Mouse (Mus musculus) hindbrain, postnatal 0 days (tissue): ENCODE measurements around the gene Ush2a. TPM values are rescaled to one million over a fixed set of nuclear protein-coding genes. Genes with fewer than 3 reads are reported as not detected.

Experiments
- ATAC-seq: fragments of 200-750 bp; cut with Nextera tagmentation; 2 replicates; pipeline ENCODE4 v1.8.0; 2017; ENCODE audit warnings: mild to moderate bottlenecking, moderate TSS enrichment, moderate library complexity
- DNase-seq: peaks from one replicate; pipeline ENCODE4 v3.0.0-alpha.2; 2015; ENCODE audit warnings: low spot score
- H3K27ac ChIP-seq: fragments of 300-500 bp; sonication (generic); 2 replicates; pipeline ENCODE4 v1.5.1; 2014; ENCODE audit warnings: mild to moderate bottlenecking
- H3K27me3 ChIP-seq: fragments of 300-500 bp; sonication (generic); 2 replicates; pipeline ENCODE4 v1.6.1; 2014; ENCODE audit warnings: low read length, mixed read lengths; ENCODE audit not compliant: insufficient read depth
- H3K36me3 ChIP-seq: fragments of 300-500 bp; sonication (generic); 2 replicates; pipeline ENCODE4 v1.6.1; 2014; ENCODE audit warnings: low read length, mixed read lengths; ENCODE audit not compliant: insufficient read depth
- H3K4me1 ChIP-seq: fragments of 300-500 bp; sonication (generic); 2 replicates; pipeline ENCODE4 v1.6.1; 2014; ENCODE audit warnings: antibody characterized with exemption, low read length, mixed read lengths; ENCODE audit not compliant: insufficient read depth
- H3K4me2 ChIP-seq: fragments of 300-500 bp; sonication (generic); 2 replicates; pipeline ENCODE4 v1.6.1; 2014; ENCODE audit warnings: low read depth, mild to moderate bottlenecking, low read length, moderate library complexity, mixed read lengths
- H3K4me3 ChIP-seq: fragments of 300-500 bp; sonication (generic); 2 replicates; pipeline ENCODE4 v1.5.1; 2014; ENCODE audit warnings: low read length
- H3K9ac ChIP-seq: fragments of 300-500 bp; sonication (generic); replicated peaks from 2 replicates; pipeline ENCODE4 v1.6.1; 2014; ENCODE audit warnings: mild to moderate bottlenecking, low read length, moderate library complexity, mixed read lengths
- H3K9me3 ChIP-seq: fragments of 300-500 bp; sonication (generic); 2 replicates; pipeline ENCODE4 v1.6.1; 2016; ENCODE audit warnings: low read length, mixed read lengths
- CTCF ChIP-seq: IDR thresholded peaks from 2 replicates; pipeline ENCODE4 v1.5.1; 2016; ENCODE audit warnings: antibody characterized with exemption, control low read depth, low read depth
- WGBS: fragments of 180-500 bp; shearing (Covaris S2); extraction: QIAGEN DNeasy Blood & Tissue Kit; methylation state at CpG from one replicate; pipeline ENCODE4 v1.1.7; 2014; 5-methylcytosine and 5-hydroxymethylcytosine counted together
- polyA plus RNA-seq: library from polyadenylated mRNA; unstranded; fragments of >200 nt; fragmentation: Nextera tagmentation; extraction: Ambion mirVana; gene quantifications from 2 replicates; pipeline ENCODE4 v1.2.1, GENCODE M21; 2015
- total RNA-seq: library from RNA; depleted of rRNA; stranded (reverse); fragments of >200 nt; gene quantifications from 2 replicates; pipeline ENCODE4 v1.2.3, GENCODE M21; 2014

Gene Ush2a
- total and polyA plus RNA-seq, 2 experiments from 2014 or later: 0.44 to 1.5 TPM

GRCm38 (mm10) chr1:188847242-188847641 is 585.4 kb downstream of the Ush2a start:
- H3K4me1 ChIP-seq: no peaks in the 10 kb centered on the region
- 93% methylated on average over 6 of the region's 6 CpGs for WGBS
- no peak overlapping the region for H3K9ac ChIP-seq
- no peak for TF ChIP-seq CTCF
- H3K9me3 ChIP-seq: no peaks in the 10 kb centered on the region
- DNase-seq: no peak
- no peak for ATAC-seq
- H3K36me3 ChIP-seq: no peaks in the 10 kb centered on the region
- no peak overlapping the region for H3K4me2 ChIP-seq
- no peak overlapping the region for H3K27ac ChIP-seq
- H3K4me3 ChIP-seq: no peak overlapping the region
- no peaks in the 10 kb centered on the region for H3K27me3 ChIP-seq

GRCm38 (mm10) chr1:188852776-188853175 is 591.0 kb downstream of the Ush2a start:
- Histone ChIP-seq H3K4me1 (no peaks in the 10 kb centered on the region), H3K36me3 (no peaks in the 10 kb centered on the region), H3K4me3 (no peak overlapping the region), H3K27ac (no peak overlapping the region), H3K27me3 (no peaks in the 10 kb centered on the region), H3K9ac (no peak overlapping the region), H3K9me3 (no peaks in the 10 kb centered on the region), H3K4me2 (no peak overlapping the region)
- DNase-seq: no peak
- 67% methylated on average over 5 of the region's 5 CpGs for WGBS
- no peak for TF ChIP-seq CTCF
- no peak for ATAC-seq

- Histone ChIP-seq H3K9me3 (no peaks in the 10 kb centered on the region), H3K9ac (no peak overlapping the region), H3K36me3 (no peaks in the 10 kb centered on the region), H3K4me2 (no peak overlapping the region), H3K4me3 (no peak overlapping the region), H3K4me1 (no peaks in the 10 kb centered on the region), H3K27me3 (no peaks in the 10 kb centered on the region), H3K27ac (no peak overlapping the region)
- TF ChIP-seq CTCF: no peak
- no peak for ATAC-seq
- no peak for DNase-seq
These were observed 592.4 kb downstream of the Ush2a start for GRCm38 (mm10) chr1:188854240-188854639.

- Histone ChIP-seq H3K9me3 (no peaks in the 10 kb centered on the region), H3K4me3 (no peak overlapping the region), H3K27ac (no peak overlapping the region), H3K9ac (no peak overlapping the region), H3K27me3 (no peaks in the 10 kb centered on the region), H3K4me1 (no peaks in the 10 kb centered on the region), H3K36me3 (no peaks in the 10 kb centered on the region), H3K4me2 (no peak overlapping the region)
- DNase-seq (no peak), ATAC-seq (no peak)
- 99% methylated on average over 2 of the region's 2 CpGs for WGBS
- TF ChIP-seq CTCF: peak; percentile 10; the same call in 1 of the 2 replicates
These were observed 593.2 kb downstream of the Ush2a start for GRCm38 (mm10) chr1:188855034-188855433.

GRCm38 (mm10) chr1:188859718-188860117 is 597.9 kb downstream of the Ush2a start:
- H3K9me3 ChIP-seq: no peaks in the 10 kb centered on the region
- 94% methylated on average over 5 of the region's 5 CpGs for WGBS
- no peak overlapping the region for H3K4me2 ChIP-seq
- H3K36me3 ChIP-seq: no peaks in the 10 kb centered on the region
- DNase-seq (no peak), ATAC-seq (no peak)
- H3K27me3 ChIP-seq: no peaks in the 10 kb centered on the region
- no peak for TF ChIP-seq CTCF
- no peak overlapping the region for H3K9ac ChIP-seq
- no peak overlapping the region for H3K4me3 ChIP-seq
- H3K27ac ChIP-seq: no peak overlapping the region
- no peaks in the 10 kb centered on the region for H3K4me1 ChIP-seq

- no peak overlapping the region for H3K9ac ChIP-seq
- no peak overlapping the region for H3K4me2 ChIP-seq
- DNase-seq (no peak), ATAC-seq (no peak)
- H3K4me1 ChIP-seq: 0 out of 2 replicates have a peak, but pooled peaks cover 5% of the 10 kb centered on the region
- no peaks in the 10 kb centered on the region for H3K9me3 ChIP-seq
- no peak for TF ChIP-seq CTCF
- no peak overlapping the region for H3K27ac ChIP-seq
- WGBS: 38% methylated on average over 5 of the region's 5 CpGs
- no peak overlapping the region for H3K4me3 ChIP-seq
- no peaks in the 10 kb centered on the region for H3K27me3 ChIP-seq
- H3K36me3 ChIP-seq: no peaks in the 10 kb centered on the region
These were observed 604.1 kb downstream of the Ush2a start for GRCm38 (mm10) chr1:188865881-188866280.

GRCm38 (mm10) chr1:188866515-188866914 is 604.7 kb downstream of the Ush2a start:
- DNase-seq (no peak), ATAC-seq (no peak)
- Histone ChIP-seq H3K4me2 (no peak overlapping the region), H3K9ac (no peak overlapping the region), H3K36me3 (no peaks in the 10 kb centered on the region), H3K27ac (no peak overlapping the region), H3K4me3 (no peak overlapping the region), H3K27me3 (no peaks in the 10 kb centered on the region), H3K4me1 (0 out of 2 replicates have a peak, but pooled peaks cover 5% of the 10 kb centered on the region), H3K9me3 (no peaks in the 10 kb centered on the region)
- 79% methylated on average over 11 of the region's 11 CpGs for WGBS
- TF ChIP-seq CTCF: no peak
